Mouse (Mus musculus) forebrain, postnatal 0 days (tissue): ENCODE data around the gene Gnpat. TPM values are rescaled to one million over a fixed set of nuclear protein-coding genes. Genes with fewer than 3 reads are reported as not detected.

ENCODE experiments used
- ATAC-seq: fragments of 200-750 bp; cut with Nextera tagmentation; 2 replicates; pipeline ENCODE4 v1.8.0; 2017; ENCODE audit warnings: mild to moderate bottlenecking, moderate library complexity
- DNase-seq: peaks from one replicate; pipeline ENCODE4 v3.0.0-alpha.2; 2015
- H3K27ac ChIP-seq: fragments of 300-500 bp; sonication (generic); 2 replicates; pipeline ENCODE4 v1.5.1; 2014; ENCODE audit warnings: low read depth, mild to moderate bottlenecking, antibody characterized with exemption, low read length, moderate library complexity, mixed read lengths
- H3K27me3 ChIP-seq: fragments of 300-500 bp; sonication (generic); 2 replicates; pipeline ENCODE4 v1.6.1; 2014; ENCODE audit warnings: mild to moderate bottlenecking, low read length, mixed read lengths; ENCODE audit not compliant: insufficient read depth
- H3K36me3 ChIP-seq: fragments of 300-500 bp; sonication (generic); 2 replicates; pipeline ENCODE4 v1.6.1; 2014; ENCODE audit warnings: mild to moderate bottlenecking, moderate library complexity; ENCODE audit not compliant: insufficient read depth
- H3K4me1 ChIP-seq: fragments of 300-500 bp; sonication (generic); 2 replicates; pipeline ENCODE4 v1.6.1; 2014; ENCODE audit warnings: antibody characterized with exemption; ENCODE audit not compliant: insufficient read depth
- H3K4me2 ChIP-seq: fragments of 300-500 bp; sonication (generic); 2 replicates; pipeline ENCODE4 v1.6.1; 2014; ENCODE audit warnings: low read depth, mild to moderate bottlenecking, moderate library complexity
- H3K4me3 ChIP-seq: fragments of 300-500 bp; sonication (generic); 2 replicates; pipeline ENCODE4 v1.5.1; 2014; ENCODE audit warnings: low read depth, low read length, mixed read lengths
- H3K9ac ChIP-seq: fragments of 300-500 bp; sonication (generic); 2 replicates; pipeline ENCODE4 v1.6.1; 2014; ENCODE audit warnings: mild to moderate bottlenecking
- H3K9me3 ChIP-seq: fragments of 300-500 bp; sonication (generic); 2 replicates; pipeline ENCODE4 v1.6.1; 2016; ENCODE audit warnings: low read length
- CTCF ChIP-seq: sonication (generic); IDR thresholded peaks from 2 replicates; pipeline ENCODE4 v1.5.1; 2016; ENCODE audit warnings: antibody characterized with exemption, control low read depth, low read depth
- WGBS: fragments of 180-500 bp; shearing (Covaris S2); extraction: QIAGEN DNeasy Blood & Tissue Kit; methylation state at CpG from one replicate; pipeline ENCODE4 v1.1.7; 2014; 5-methylcytosine and 5-hydroxymethylcytosine counted together
- polyA plus RNA-seq: library from polyadenylated mRNA; unstranded; fragments of >200 nt; fragmentation: Nextera tagmentation; extraction: Ambion mirVana; gene quantifications from 2 replicates; pipeline ENCODE4 v1.2.1, GENCODE M21; 2015
- total RNA-seq: library from RNA; depleted of rRNA; stranded (reverse); fragments of >200 nt; gene quantifications from 2 replicates; pipeline ENCODE4 v1.2.3, GENCODE M21; 2014

Gnpat gene
- total and polyA plus RNA-seq, 2 experiments from 2014 or later: 51.7 to 51.8 TPM

DNA sequence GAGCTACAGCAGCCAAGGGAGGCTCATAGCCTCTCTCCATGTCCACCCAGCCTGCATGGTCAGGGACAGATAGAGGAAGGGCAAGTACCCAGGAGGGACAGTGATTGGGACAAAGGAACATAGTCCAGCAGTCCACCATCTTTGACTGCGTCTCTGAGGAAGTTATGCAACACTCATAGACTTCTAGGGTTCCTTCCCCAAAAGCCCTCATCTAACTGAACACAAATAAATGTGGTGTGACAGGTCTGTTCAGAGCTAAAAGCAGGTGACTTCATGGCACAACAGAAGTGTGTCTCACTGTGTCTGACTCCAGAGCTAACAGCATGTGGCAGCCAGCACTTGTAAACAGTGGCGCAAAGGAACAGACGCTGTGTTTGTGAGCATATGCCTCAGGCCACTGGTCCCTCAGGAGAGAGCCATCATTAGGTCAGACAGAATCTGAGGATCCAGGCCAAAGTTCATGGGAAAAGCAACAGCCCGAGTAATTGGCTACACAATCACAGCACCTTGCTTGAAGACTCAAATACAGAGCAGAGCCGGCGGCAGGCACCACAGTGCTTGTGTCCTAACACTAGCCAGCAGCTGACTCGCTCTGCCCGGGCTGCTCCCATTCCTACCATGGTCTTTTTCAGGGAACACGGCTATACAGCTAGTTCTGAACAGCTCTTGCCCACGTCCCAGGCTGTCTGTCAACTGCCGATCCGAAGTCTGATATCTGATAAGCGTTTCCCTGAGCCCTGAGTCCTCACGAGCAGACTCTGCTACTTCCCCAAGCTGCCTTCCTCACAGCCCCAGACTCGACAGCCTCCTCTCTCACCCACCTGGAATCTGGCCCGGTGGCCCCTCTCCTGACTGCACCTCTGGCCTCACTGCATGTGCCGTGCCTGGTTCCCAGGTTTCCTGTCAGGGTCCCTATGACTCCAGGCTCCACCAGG, 49.4 kb downstream of the Gnpat start:
- no peaks in the 10 kb centered on the region for H3K27me3 ChIP-seq
- H3K9me3 ChIP-seq: no peaks in the 10 kb centered on the region
- H3K4me3 ChIP-seq: no peak overlapping the region
- ATAC-seq (no peak), DNase-seq (no peak)
- 84% methylated on average over 17 of the region's 17 CpGs for WGBS
- no peak for TF ChIP-seq CTCF
- no peak overlapping the region for H3K9ac ChIP-seq
- peaks cover 67% of the 10 kb centered on the region for H3K36me3 ChIP-seq
- no peak overlapping the region for H3K27ac ChIP-seq
- H3K4me2 ChIP-seq: no peak overlapping the region
- no peaks in the 10 kb centered on the region for H3K4me1 ChIP-seq

GRCm38 (mm10) chr8:124914061-124914460, 51.2 kb downstream of the Gnpat start:
- DNase-seq: no peak
- WGBS: 99% methylated on average over 5 of the region's 5 CpGs
- H3K4me3 ChIP-seq: no peak overlapping the region

GRCm38 (mm10) chr8:124917741-124918484, 55.1 kb downstream of the Gnpat start:
- TF ChIP-seq CTCF: no peak
- no peaks in the 10 kb centered on the region for H3K9me3 ChIP-seq
- peaks cover 20% of the 10 kb centered on the region for H3K36me3 ChIP-seq
- no peak overlapping the region for H3K9ac ChIP-seq
- H3K4me3 ChIP-seq: no peak overlapping the region
- no peaks in the 10 kb centered on the region for H3K27me3 ChIP-seq
- WGBS: 68% methylated on average over 18 of the region's 18 CpGs
- DNase-seq (no peak), ATAC-seq (no peak)
- no peak overlapping the region for H3K4me2 ChIP-seq
- H3K27ac ChIP-seq: no peak overlapping the region
- no peaks in the 10 kb centered on the region for H3K4me1 ChIP-seq

More at GRCm38 (mm10) chr8:124914061-124914460, 51.2 kb downstream of the Gnpat start:
- H3K27ac ChIP-seq: no peak overlapping the region
- H3K4me2 ChIP-seq: no peak overlapping the region
- H3K27me3 ChIP-seq: no peaks in the 10 kb centered on the region
- no peak for TF ChIP-seq CTCF
- peaks cover 50% of the 10 kb centered on the region for H3K36me3 ChIP-seq
- H3K4me1 ChIP-seq: no peaks in the 10 kb centered on the region
- ATAC-seq: no peak
- H3K9me3 ChIP-seq: no peaks in the 10 kb centered on the region
- no peak overlapping the region for H3K9ac ChIP-seq

GRCm38 (mm10) chr8:124921369-124922279, 58.8 kb downstream of the Gnpat start:
- Histone ChIP-seq H3K4me2 (no peak overlapping the region), H3K27me3 (no peaks in the 10 kb centered on the region), H3K9ac (no peak overlapping the region), H3K9me3 (no peaks in the 10 kb centered on the region), H3K36me3 (no peaks in the 10 kb centered on the region; the same call in 1 of the 2 replicates), H3K4me3 (no peak overlapping the region), H3K27ac (no peak overlapping the region), H3K4me1 (no peaks in the 10 kb centered on the region)
- WGBS: 85% methylated on average over 18 of the region's 18 CpGs
- no peak for ATAC-seq
- DNase-seq: no peak
- no peak for TF ChIP-seq CTCF

DNA sequence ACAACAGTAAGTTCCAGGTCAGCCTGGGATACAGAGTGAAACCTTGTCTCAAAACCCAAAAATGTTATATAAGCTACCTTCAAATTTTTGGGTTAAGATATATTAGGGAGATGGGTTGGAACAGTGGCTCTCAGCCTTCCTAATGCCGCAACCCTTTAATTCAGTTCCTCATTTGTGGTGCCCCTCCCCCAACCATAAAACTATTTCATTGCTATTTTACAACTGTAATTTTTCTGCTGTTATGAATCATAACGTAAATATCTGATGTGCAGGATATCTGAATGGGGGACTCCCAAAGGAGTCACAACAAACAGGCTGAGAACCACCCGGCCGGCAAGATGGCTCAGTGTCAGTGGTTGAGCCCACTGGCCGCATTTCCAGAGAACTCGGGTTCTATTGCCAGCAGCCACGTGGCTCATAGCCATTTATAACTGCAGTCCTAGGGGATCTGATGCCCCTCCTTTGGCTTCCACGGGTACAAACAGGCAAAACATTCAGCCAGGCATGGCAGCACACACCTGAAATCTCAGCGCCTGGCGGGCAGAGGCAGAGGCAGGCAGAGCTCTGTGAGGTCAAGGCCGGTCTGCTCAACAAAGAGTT, 59.8 kb downstream of the Gnpat start:
- no peak for TF ChIP-seq CTCF
- DNase-seq: no peak
- H3K9ac ChIP-seq: no peak overlapping the region

More for the DNA sequence above, 59.8 kb downstream of the Gnpat start:
- H3K9me3 ChIP-seq: no peaks in the 10 kb centered on the region
- 73% methylated on average over 11 of the region's 11 CpGs for WGBS
- no peaks in the 10 kb centered on the region for H3K4me1 ChIP-seq
- ATAC-seq: no peak
- no peak overlapping the region for H3K4me3 ChIP-seq
- H3K4me2 ChIP-seq: no peak overlapping the region
- H3K27me3 ChIP-seq: no peaks in the 10 kb centered on the region
- H3K27ac ChIP-seq: no peak overlapping the region
- no peaks in the 10 kb centered on the region; the same call in 1 of the 2 replicates for H3K36me3 ChIP-seq
